Mouse (Mus musculus): Measurements from ENCODE around the gene Scgb2b15. TPM values are rescaled to one million over a fixed set of nuclear protein-coding genes. Genes with fewer than 3 reads are reported as not detected.
"Not testable (repeated sequence)": the region's sequence is repeated elsewhere in the genome, so short reads cannot be mapped to it uniquely, and the experiment has no call there.

The Scgb2b15 gene
- polyA plus RNA-seq (2012; ENCODE audit: insufficient read depth, insufficient read length, missing spikeins), result not detected in 2 replicates

GRCm38 (mm10) chr7:32829562-32829961 lies at the start of gene Scgb2b15:
Scgb2b15 (minus strand) TSS chr7:32829662.
- H3K4me1 ChIP-seq (ENCODE audit: control insufficient read depth, insufficient read depth, insufficient read length, low read length); H3K4me3 ChIP-seq (ENCODE audit: insufficient read depth, low read depth, low read length); H3K27ac ChIP-seq (replicated peaks; ENCODE audit: low read depth, low read length): not testable (repeated sequence)

DNA sequence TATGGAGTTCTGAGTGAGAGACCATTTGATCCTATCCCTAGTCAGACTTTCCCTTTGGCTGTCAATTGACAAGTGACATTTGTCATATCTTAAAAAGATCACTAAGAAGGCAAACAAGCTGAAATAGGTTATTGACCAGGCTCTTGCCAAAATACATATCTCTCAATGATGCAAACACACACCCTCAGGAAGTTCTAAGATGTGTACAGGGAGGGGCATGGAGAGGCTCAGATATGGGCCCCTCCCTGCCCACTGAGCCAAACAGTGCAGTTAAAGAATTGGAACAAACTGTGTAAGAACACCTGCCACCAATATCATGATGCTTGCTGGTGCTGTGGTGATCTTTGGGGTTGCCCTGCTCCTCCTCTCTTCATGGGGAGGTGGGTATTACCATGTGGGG lies 6.8 kb upstream of the Scgb2b15 start, which contains the start of gene Scgb1b15:
TSS of gene Scgb1b15 (plus strand) at position 301 of the 400 bp plus-strand sequence.
- H3K4me3 ChIP-seq (ENCODE audit: insufficient read depth, low read depth, low read length); H3K4me1 ChIP-seq (ENCODE audit: control insufficient read depth, insufficient read depth, insufficient read length, low read length); H3K27ac ChIP-seq (replicated peaks; ENCODE audit: low read depth, low read length): not testable (repeated sequence)

Other genes with a start within 250 kb of the Scgb2b15 start
- gene Scgb1b15, start 6.9 kb upstream of the Scgb2b15 start, polyA plus RNA-seq (2012; ENCODE audit: insufficient read depth, insufficient read length, missing spikeins), result not detected in 2 replicates
- not detected in 2 replicates for gene Scgb2b17, start 226.9 kb upstream of the Scgb2b15 start, polyA plus RNA-seq (2012; ENCODE audit: insufficient read depth, insufficient read length, missing spikeins)
- not detected in 2 replicates for gene Scgb1b17, start 233.8 kb upstream of the Scgb2b15 start, polyA plus RNA-seq (2012; ENCODE audit: insufficient read depth, insufficient read length, missing spikeins)